Mouse (Mus musculus) hindbrain, embryonic 13.5 days (tissue): ENCODE results near the gene Sebox. TPM values are rescaled to one million over a fixed set of nuclear protein-coding genes. Genes with fewer than 3 reads are reported as not detected.

Experiments
- ATAC-seq: fragments of 200-750 bp; cut with Nextera tagmentation; 2 replicates; pipeline ENCODE4 v1.8.0; 2017; ENCODE audit warnings: moderate TSS enrichment; ENCODE audit not compliant: low FRiP score
- H3K27ac ChIP-seq: fragments of 300-500 bp; sonication (generic); 2 replicates; pipeline ENCODE4 v1.5.1; 2015; ENCODE audit warnings: inconsistent platforms, mild to moderate bottlenecking, moderate library complexity
- H3K27me3 ChIP-seq: fragments of 300-500 bp; sonication (generic); 2 replicates; pipeline ENCODE4 v1.6.1; 2015; ENCODE audit warnings: mild to moderate bottlenecking, inconsistent platforms
- H3K36me3 ChIP-seq: fragments of 300-500 bp; sonication (generic); 2 replicates; pipeline ENCODE4 v1.6.1; 2015; ENCODE audit warnings: mild to moderate bottlenecking, inconsistent platforms
- H3K4me1 ChIP-seq: fragments of 300-500 bp; sonication (generic); replicated peaks from 2 replicates; pipeline ENCODE4 v1.6.1; 2015; ENCODE audit warnings: inconsistent platforms
- H3K4me2 ChIP-seq: fragments of 300-500 bp; sonication (generic); 2 replicates; pipeline ENCODE4 v1.6.1; 2015; ENCODE audit warnings: inconsistent platforms, mild to moderate bottlenecking, moderate library complexity
- H3K4me3 ChIP-seq: fragments of 300-500 bp; sonication (generic); 2 replicates; pipeline ENCODE4 v1.5.1; 2015; ENCODE audit warnings: mild to moderate bottlenecking, inconsistent platforms
- H3K9ac ChIP-seq: fragments of 300-500 bp; sonication (generic); 2 replicates; pipeline ENCODE4 v1.6.1; 2015; ENCODE audit warnings: mild to moderate bottlenecking, inconsistent platforms
- H3K9me3 ChIP-seq: fragments of 300-500 bp; sonication (generic); 2 replicates; pipeline ENCODE4 v1.6.1; 2016; ENCODE audit warnings: inconsistent platforms
- WGBS: fragments of 180-500 bp; shearing (Covaris S2); methylation state at CpG from one replicate; pipeline ENCODE4 v1.1.7; 2015; 5-methylcytosine and 5-hydroxymethylcytosine counted together
- polyA plus RNA-seq: library from polyadenylated mRNA; unstranded; fragments of >200 nt; fragmentation: Nextera tagmentation; extraction: Ambion mirVana; gene quantifications from 2 replicates; pipeline ENCODE4 v1.2.1, GENCODE M21; 2015

Gene Sebox
- polyA plus RNA-seq, 1 experiment from 2014 or later = 0.13 TPM

GRCm38 (mm10) chr11:78547718-78548460 is 44.6 kb downstream of the Sebox start:
- Histone ChIP-seq H3K4me3 (no peak overlapping the region), H3K36me3 (peaks cover 16% of the 10 kb centered on the region), H3K4me1 (peaks cover 22% of the 10 kb centered on the region), H3K27me3 (no peaks in the 10 kb centered on the region), H3K27ac (no peak overlapping the region), H3K9me3 (no peaks in the 10 kb centered on the region), H3K4me2 (no peak overlapping the region), H3K9ac (no peak overlapping the region; the same call in 1 of the 2 replicates)
- WGBS = 93% methylated on average over 2 of the region's 2 CpGs
- ATAC-seq = no peak

GRCm38 (mm10) chr11:78549491-78549987 is 46.3 kb downstream of the Sebox start:
- 16% methylated on average over 5 of the region's 5 CpGs for WGBS
- no peak for ATAC-seq
- peaks cover 22% of the 10 kb centered on the region for H3K4me1 ChIP-seq
- peak overlapping the region; percentile 65 for H3K4me3 ChIP-seq
- no peaks in the 10 kb centered on the region for H3K27me3 ChIP-seq
- H3K4me2 ChIP-seq = peak overlapping the region; percentile 81
- peak overlapping the region; percentile 74 for H3K9ac ChIP-seq
- H3K27ac ChIP-seq = no peak overlapping the region
- H3K36me3 ChIP-seq = peaks cover 4% of the 10 kb centered on the region; the same call in 1 of the 2 replicates
- H3K9me3 ChIP-seq = no peaks in the 10 kb centered on the region; the same call in 1 of the 2 replicates

GRCm38 (mm10) chr11:78550168-78551058 is 47.2 kb downstream of the Sebox start, which contains the start of gene Tmem97:
Gene Tmem97, minus strand, starts transcription at chr11:78550777.
- Histone ChIP-seq H3K9ac (peak within 1 kb of the TSS; percentile 75), H3K4me2 (peak within 1 kb of the TSS; percentile 81), H3K27ac (peak within 1 kb of the TSS; percentile 87), H3K4me3 (peak within 1 kb of the TSS; percentile 65), H3K27me3 (no peaks in the 10 kb centered on the region), H3K9me3 (no peaks in the 10 kb centered on the region; the same call in 1 of the 2 replicates), H3K36me3 (peaks cover 4% of the 10 kb centered on the region; the same call in 1 of the 2 replicates), H3K4me1 (peaks cover 22% of the 10 kb centered on the region)
- peak; percentile 100 for ATAC-seq
- WGBS = under 1% methylated on average over 60 of the region's 60 CpGs

- ATAC-seq = peak; percentile 36
- Histone ChIP-seq H3K9me3 (no peaks in the 10 kb centered on the region; the same call in 1 of the 2 replicates), H3K36me3 (no peaks in the 10 kb centered on the region), H3K9ac (peak overlapping the region; percentile 75), H3K4me3 (peak overlapping the region; percentile 65), H3K27me3 (no peaks in the 10 kb centered on the region), H3K27ac (peak overlapping the region; percentile 87), H3K4me2 (peak overlapping the region; percentile 81), H3K4me1 (peaks cover 22% of the 10 kb centered on the region)
- 34% methylated on average over 6 of the region's 6 CpGs for WGBS
These were observed 47.8 kb downstream of the Sebox start for GRCm38 (mm10) chr11:78551059-78551398.

Other genes with a start within 250 kb of the Sebox start
- 64.9 and 67.2 TPM in 2 replicates for gene 2610507B11Rik, start 241.7 kb upstream of the Sebox start, polyA plus RNA-seq
- 0.19 and 0.49 TPM in 2 replicates for gene BC030499, start 212.6 kb upstream of the Sebox start, polyA plus RNA-seq
- 9.9 and 10.2 TPM in 2 replicates for gene Spag5, start 201.9 kb upstream of the Sebox start, polyA plus RNA-seq
- gene Aldoc, start 180.5 kb upstream of the Sebox start, polyA plus RNA-seq = 144 and 175 TPM in 2 replicates
- 75.0 and 78.2 TPM in 2 replicates for gene Pigs, start 175.0 kb upstream of the Sebox start, polyA plus RNA-seq
- gene Unc119, start 160.0 kb upstream of the Sebox start, polyA plus RNA-seq = 75.1 and 76.7 TPM in 2 replicates
- gene Foxn1, start 116.9 kb upstream of the Sebox start, polyA plus RNA-seq = not detected in 2 replicates
- gene Slc13a2, start 81.2 kb upstream of the Sebox start, polyA plus RNA-seq = not detected in 2 replicates
- gene Slc46a1, start 37.8 kb upstream of the Sebox start, polyA plus RNA-seq = 22.2 and 22.9 TPM in 2 replicates
- gene Sarm1, start 5.7 kb upstream of the Sebox start, polyA plus RNA-seq = 45.0 and 47.2 TPM in 2 replicates
- gene Vtn, start 4.4 kb upstream of the Sebox start, polyA plus RNA-seq = 171 and 184 TPM in 2 replicates
- gene Tmem199, start 8.7 kb downstream of the Sebox start, polyA plus RNA-seq = 93.6 and 101 TPM in 2 replicates
- 185 and 190 TPM in 2 replicates for gene Poldip2, start 8.7 kb downstream of the Sebox start, polyA plus RNA-seq
- gene Tnfaip1, start 32.9 kb downstream of the Sebox start, polyA plus RNA-seq = 51.9 and 52.4 TPM in 2 replicates
- gene Ift20, start 32.9 kb downstream of the Sebox start, polyA plus RNA-seq = 118 and 124 TPM in 2 replicates
- 28.5 and 30.5 TPM in 2 replicates for gene Tmem97, start 47.3 kb downstream of the Sebox start, polyA plus RNA-seq
- 29.9 and 31.8 TPM in 2 replicates for gene Nlk, start 193.9 kb downstream of the Sebox start, polyA plus RNA-seq
- 28.3 and 33.3 TPM in 2 replicates for gene Ccnq, start 248.3 kb downstream of the Sebox start, polyA plus RNA-seq